Mouse (Mus musculus) adrenal gland, adult 18-20 months (tissue): ENCODE results near the gene Slc6a3. TPM values are rescaled to one million over a fixed set of nuclear protein-coding genes. Genes with fewer than 3 reads are reported as not detected.

Experiments
- DNase-seq, 2 experiments: peaks; one replicate each; pipeline ENCODE4 v3.0.0; 2021 to 2022; ENCODE audit warnings: low spot score in 2 of 2
- total RNA-seq, 2 experiments: library from RNA; stranded (reverse); gene quantifications; 1 replicate in 1 of 2; 2 replicates in 1 of 2; pipeline ENCODE4 v1.2.3; 2021

Gene Slc6a3
- total RNA-seq, 2 experiments from 2014 or later: 0.10 TPM; not detected in 1

GRCm38 (mm10) chr13:73577277-73577676 is 40.7 kb downstream of the Slc6a3 start:
- DNase-seq: no peak

GRCm38 (mm10) chr13:73591488-73591887 is 54.9 kb downstream of the Slc6a3 start:
- DNase-seq: no peak

- DNase-seq: no peak
Measured at GRCm38 (mm10) chr13:73592546-73592945, 56.0 kb downstream of the Slc6a3 start.

DNA sequence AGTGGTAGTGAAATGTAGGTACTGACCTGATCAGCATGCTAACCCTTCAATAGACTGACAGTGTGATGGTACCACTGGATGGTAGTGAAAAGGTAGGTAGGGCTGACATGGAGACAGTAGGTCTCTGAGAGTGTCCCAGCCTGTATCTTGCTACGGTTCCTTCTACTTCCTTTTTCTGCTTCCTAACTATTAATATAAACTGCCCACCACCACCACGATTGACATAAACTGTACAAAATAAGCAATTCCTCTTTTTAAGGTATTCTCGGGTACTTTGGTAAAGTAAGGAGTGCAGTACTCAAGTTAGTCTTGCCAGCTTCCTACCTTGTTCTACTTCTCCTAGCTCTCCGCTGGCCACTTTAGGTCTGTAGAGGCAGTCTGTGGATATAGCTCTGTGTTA is 59.7 kb downstream of the Slc6a3 start:
- no peak for DNase-seq

- no peak for DNase-seq
Measured at GRCm38 (mm10) chr13:73600217-73600616, 63.7 kb downstream of the Slc6a3 start.

DNA sequence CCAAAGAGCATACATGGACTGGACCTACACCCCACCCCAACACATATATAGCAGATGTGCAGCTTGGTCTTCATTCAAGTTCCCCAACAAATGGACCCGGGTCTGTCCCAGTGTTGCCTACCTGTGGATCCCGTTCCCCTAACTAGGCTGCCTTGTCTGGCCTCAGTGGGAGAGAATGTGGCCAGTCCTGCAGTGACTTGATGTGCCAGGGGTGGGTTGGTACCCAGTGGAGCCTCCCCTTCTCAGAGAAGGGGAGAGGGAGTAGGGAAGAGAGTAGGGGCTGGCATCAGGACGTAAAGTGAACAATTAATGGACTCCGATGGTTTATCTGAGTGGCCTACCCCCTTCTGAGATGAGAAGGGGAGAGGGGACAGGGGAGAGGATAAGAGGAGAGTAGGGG is 66.5 kb downstream of the Slc6a3 start:
- DNase-seq: no peak

GRCm38 (mm10) chr13:73603522-73604155 is 67.1 kb downstream of the Slc6a3 start, which contains the start of gene Clptm1l:
Gene Clptm1l (plus strand): TSS chr13:73604006.
- DNase-seq: peak; percentile 98 to 99

GRCm38 (mm10) chr13:73604156-73604957 is 67.8 kb downstream of the Slc6a3 start:
- no peak for DNase-seq

GRCm38 (mm10) chr13:73618406-73618805 is 81.9 kb downstream of the Slc6a3 start:
- no peak for DNase-seq

GRCm38 (mm10) chr13:73620637-73621036 is 84.1 kb downstream of the Slc6a3 start:
- no peak for DNase-seq

- DNase-seq: no peak
Measured at GRCm38 (mm10) chr13:73626410-73626744, 89.8 kb downstream of the Slc6a3 start.

- DNase-seq: peak; percentile 45 to 56
Measured at GRCm38 (mm10) chr13:73626745-73627549, 90.4 kb downstream of the Slc6a3 start, which contains the start of gene Tert. Gene Tert (plus strand): TSS chr13:73626911.

Other genes with a start within 250 kb of the Slc6a3 start
- gene Mrpl36, start 208.2 kb upstream of the Slc6a3 start, total RNA-seq: 10 to 100 TPM; 57.4 to 60.5 TPM
- gene Ndufs6, start 208.2 kb upstream of the Slc6a3 start, total RNA-seq: 100 to 1,000 TPM; 257 to 408 TPM
- 10 to 100 TPM; 11.7 to 14.0 TPM for gene Lpcat1, start 69.5 kb upstream of the Slc6a3 start, total RNA-seq
- gene Clptm1l, start 67.3 kb downstream of the Slc6a3 start, total RNA-seq: 100 to 1,000 TPM; 131 to 160 TPM
- 1 to 10 TPM; 3.7 to 5.9 TPM for gene Tert, start 90.2 kb downstream of the Slc6a3 start, total RNA-seq
- under 1 TPM in 1 of 2 experiments, not detected in 1; 0.07 TPM for gene Slc6a18, start 141.3 kb downstream of the Slc6a3 start, total RNA-seq
- gene Slc6a19, start 168.1 kb downstream of the Slc6a3 start, total RNA-seq: under 1 TPM; 0.35 to 0.36 TPM
- gene Slc12a7, start 196.3 kb downstream of the Slc6a3 start, total RNA-seq: 10 to 100 TPM; 33.1 to 38.4 TPM